8 mouse cellular contexts compared by ENCODE assay signal in the genomic region with DNA sequence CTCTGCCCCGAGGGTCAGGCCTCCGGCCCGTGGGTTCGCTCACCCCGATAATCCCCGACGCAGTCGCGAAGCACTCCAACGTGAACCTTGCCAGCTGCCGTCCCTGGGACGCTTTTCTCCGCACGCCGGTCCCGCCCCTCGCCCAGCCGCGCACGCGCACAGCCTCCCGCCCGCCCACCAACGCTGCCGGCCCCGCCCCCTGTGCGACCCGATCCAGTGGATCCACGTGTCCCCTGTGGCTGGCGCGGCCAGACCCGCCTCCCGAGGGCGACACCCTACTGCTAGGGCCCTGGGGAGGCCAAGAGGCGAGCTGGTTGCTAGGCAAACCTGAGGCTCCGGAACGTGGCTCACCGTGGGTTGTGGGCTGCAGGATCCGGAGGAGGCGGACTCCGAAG. TPM values are rescaled to one million over a fixed set of nuclear protein-coding genes. Genes with fewer than 3 reads are reported as not detected.
A peak's percentile ranks its signal among the peaks of the same experiment; 100 is the strongest.
DNase-seq lines count a peak whose midpoint lies in the region; ATAC-seq and TF ChIP-seq lines count a peak whose summit lies in the region.

A gene (minus strand): TSS at position 144 of the 395 bp plus-strand sequence.

- DNase-seq in forebrain, embryonic 14.5 days (ENCODE audit: low spot score) = peak; percentile 92
- DNase-seq in heart, postnatal 14 days = peak; percentile 97
- peak; percentile 82 to 90 for DNase-seq in layer of hippocampus, adult 18-20 months (ENCODE audit: low spot score in 2 of 2)
- peak; percentile 89 for DNase-seq in lung, adult 2 months
- peak; percentile 83 to 87 for DNase-seq in thymus, adult 18-20 months

- TF ChIP-seq CTCF in ES-Bruce4 (IDR thresholded peaks at IDR 0.05; ENCODE audit: low read depth, low read length) = peak; percentile 11
- TF ChIP-seq CTCF in lung, adult 2 months (IDR thresholded peaks at IDR 0.05; ENCODE audit: insufficient read depth, low read length) = no peak

- H3K4me1 ChIP-seq in ES-Bruce4 (ENCODE audit: control insufficient read depth, insufficient read depth, low read length) = no peaks in the 10 kb centered on the region
- peaks cover 10% of the 10 kb centered on the region for H3K4me1 ChIP-seq in forebrain, embryonic 14.5 days (ENCODE audit: control insufficient read depth, insufficient read depth, low read length)
- peaks cover 14% of the 10 kb centered on the region for H3K4me1 ChIP-seq in lung, adult 2 months (ENCODE audit: control insufficient read depth, insufficient read depth, low read length)

- no peaks in the 10 kb centered on the region for H3K27me3 ChIP-seq in ES-Bruce4 (ENCODE audit: control insufficient read depth, insufficient read depth, low read length, poor library complexity, severe bottlenecking)
- H3K27me3 ChIP-seq in forebrain, embryonic 14.5 days (replicated peaks; ENCODE audit: control insufficient read depth, insufficient read depth, low read length) = no peaks in the 10 kb centered on the region

- peak within 1 kb of the TSS; percentile 77 for H3K4me3 ChIP-seq in ES-Bruce4 (ENCODE audit: low read depth, low read length)
- H3K4me3 ChIP-seq in forebrain, embryonic 14.5 days (ENCODE audit: low read depth, low read length) = peak within 1 kb of the TSS; percentile 85
- H3K4me3 ChIP-seq in lung, adult 2 months (replicated peaks; ENCODE audit: extremely low read depth, low read depth, low read length) = peak within 1 kb of the TSS; percentile 83

- no peak for TF ChIP-seq EP300 in ES-Bruce4 (IDR thresholded peaks at IDR 0.05; ENCODE audit: insufficient read depth, low read depth, low read length)

- intact Hi-C loops in heart, postnatal 14 days (cut with DNase I) = loop anchor here (5.0 kb wide), 1 partner anchor 1118 kb away; a partner anchor contains a TSS

- WGBS in forebrain, embryonic 14.5 days = under 1% methylated on average over 41 of the region's 41 CpGs
- WGBS in lung, adult 2 months = under 1% methylated on average over 41 of the region's 41 CpGs

- H3K27ac ChIP-seq in ES-Bruce4 (ENCODE audit: insufficient read depth, low read length) = no peak within 1 kb of the TSS
- peak within 1 kb of the TSS; percentile 44; the same call in 1 of the 2 replicates for H3K27ac ChIP-seq in forebrain, embryonic 14.5 days (ENCODE audit: low read depth, low read length)

- no peaks in the 10 kb centered on the region for H3K9me3 ChIP-seq in ES-Bruce4 (replicated peaks; ENCODE audit: control insufficient read depth, insufficient read depth, low read length, poor library complexity, severe bottlenecking)
- 0 out of 2 replicates have a peak, but pooled peaks cover 3% of the 10 kb centered on the region for H3K9me3 ChIP-seq in forebrain, embryonic 14.5 days (replicated peaks; ENCODE audit: control insufficient read depth, low read length)

- peak within 1 kb of the TSS; percentile 70 for H3K9ac ChIP-seq in ES-Bruce4 (ENCODE audit: low read depth, poor library complexity, severe bottlenecking)
- H3K9ac ChIP-seq in forebrain, embryonic 14.5 days (ENCODE audit: low read length) = peak within 1 kb of the TSS; percentile 93

- peak; percentile 84 for ATAC-seq in cerebellum, adult (ENCODE audit: insufficient number of reproducible peaks, low FRiP score, low TSS enrichment)
- ATAC-seq in forebrain, embryonic 14.5 days = peak; percentile 92
- peak; percentile 97 for ATAC-seq in neutrophil, adult 5-6 weeks (ENCODE audit: extremely low read depth, insufficient number of reproducible peaks, low FRiP score, poor library complexity, severe bottlenecking)

- TF ChIP-seq POLR2A in ES-Bruce4 (IDR thresholded peaks at IDR 0.05; ENCODE audit: insufficient read depth, low read length) = no peak
- TF ChIP-seq POLR2A in lung, adult 2 months (IDR thresholded peaks at IDR 0.05; ENCODE audit: borderline replicate concordance, extremely low read depth, low read depth, low read length) = peak; percentile 72; the same call in 1 of the 2 replicates

- H3K4me2 ChIP-seq in forebrain, embryonic 14.5 days (ENCODE audit: low read length) = peak within 1 kb of the TSS; percentile 90

- no peaks in the 10 kb centered on the region for H3K36me3 ChIP-seq in ES-Bruce4 (ENCODE audit: control insufficient read depth, insufficient read depth, low read length, poor library complexity, severe bottlenecking)
- 0 out of 2 replicates have a peak, but pooled peaks cover 6% of the 10 kb centered on the region for H3K36me3 ChIP-seq in forebrain, embryonic 14.5 days (ENCODE audit: control insufficient read depth, insufficient read depth, low read length)

RNA-seq across cellular contexts. Expression of the gene that starts here (rescaled TPM):
- 34.1 and 35.2 TPM in 2 replicates for polyA plus RNA-seq in ES-Bruce4 (2011; ENCODE audit: insufficient read depth, insufficient read length, low read depth, missing spikeins)
- 56.1 and 63.4 TPM in 2 replicates for polyA plus RNA-seq in forebrain, embryonic 14.5 days (2014; fragmentation: Nextera tagmentation; extraction: Ambion mirVana)
- 10 to 100 TPM; 39.7 to 42.0 TPM for total RNA-seq in heart, postnatal 14 days (2021)
- total RNA-seq in layer of hippocampus, adult 18-20 months (2021) = 10 to 100 TPM; 69.7 to 73.0 TPM
- 71.7 and 87.8 TPM in 2 replicates for polyA plus RNA-seq in lung, adult 2 months (2012; rRNA removed)
- 55.9 and 69.6 TPM in 2 replicates for total RNA-seq in neutrophil, adult 5-6 weeks (2017)
